Mouse (Mus musculus) cerebellum, adult 2 months (tissue): Measurements from ENCODE around the gene C2cd4d.

ENCODE experiments used
- CTCF ChIP-seq: fragments of 200-500 bp; IDR thresholded peaks from 2 replicates; pipeline ENCODE4 v1.5.1; 2011; ENCODE audit warnings: low read depth, mild to moderate bottlenecking, control low read depth, low read length, moderate library complexity, borderline replicate concordance; ENCODE audit not compliant: insufficient read depth
- POLR2A ChIP-seq: fragments of 200-500 bp; IDR thresholded peaks from 2 replicates; pipeline ENCODE4 v1.6.1; 2011; ENCODE audit warnings: low read length, control low read depth, borderline replicate concordance; ENCODE audit not compliant: insufficient read depth

- TF ChIP-seq POLR2A (no peak), CTCF (no peak)
Observed at GRCm38 (mm10) chr3:94375146-94375545, 12.9 kb downstream of the C2cd4d start.
